Mouse (Mus musculus): ENCODE results near the gene Adamtsl2. TPM values are rescaled to one million over a fixed set of nuclear protein-coding genes. Genes with fewer than 3 reads are reported as not detected.

Adamtsl2 gene
- polyA plus RNA-seq (2014; fragmentation: Nextera tagmentation; extraction: Ambion mirVana), result 3.9 and 5.9 TPM in 2 replicates

- peak; percentile 90 for DNase-seq (ENCODE audit: low spot score, missing footprints)
- ATAC-seq (ENCODE audit: low FRiP score), result peak; percentile 73
- no peak within 1 kb of the TSS for H3K4me3 ChIP-seq (ENCODE audit: low read depth, low read length)
- WGBS, result 4% methylated on average over 10 of the region's 10 CpGs
- no peaks in the 10 kb centered on the region for H3K36me3 ChIP-seq (ENCODE audit: control insufficient read depth, insufficient read depth, low read length)
- H3K27ac ChIP-seq (ENCODE audit: low read depth, low read length), result no peak within 1 kb of the TSS
- no peak within 1 kb of the TSS for H3K4me2 ChIP-seq
- no peaks in the 10 kb centered on the region for H3K27me3 ChIP-seq (ENCODE audit: control insufficient read depth, insufficient read depth, low read length)
- H3K4me1 ChIP-seq (ENCODE audit: control insufficient read depth, insufficient read depth, low read length), result peaks cover 11% of the 10 kb centered on the region
- no peak within 1 kb of the TSS for H3K9ac ChIP-seq (ENCODE audit: low read length)
- H3K9me3 ChIP-seq (ENCODE audit: control insufficient read depth, low read length), result no peaks in the 10 kb centered on the region
These were observed at the start of gene Adamtsl2 for GRCm38 (mm10) chr2:27079152-27079584. Gene Adamtsl2, plus strand, starts transcription at chr2:27079379.

- 75% methylated on average over 2 of the region's 2 CpGs for WGBS
- Histone ChIP-seq H3K4me1 (ENCODE audit: control insufficient read depth, insufficient read depth, low read length) (peaks cover 6% of the 10 kb centered on the region; the same call in 1 of the 2 replicates), H3K36me3 (ENCODE audit: control insufficient read depth, insufficient read depth, low read length) (no peaks in the 10 kb centered on the region), H3K27ac (ENCODE audit: low read depth, low read length) (no peak overlapping the region), H3K27me3 (ENCODE audit: control insufficient read depth, insufficient read depth, low read length) (no peaks in the 10 kb centered on the region; the same call in 1 of the 2 replicates), H3K9me3 (ENCODE audit: control insufficient read depth, low read length) (no peaks in the 10 kb centered on the region), H3K9ac (ENCODE audit: low read length) (no peak overlapping the region), H3K4me3 (ENCODE audit: low read depth, low read length) (no peak overlapping the region), H3K4me2 (no peak overlapping the region)
- DNase-seq (ENCODE audit: low spot score, missing footprints), result peak; percentile 12
- ATAC-seq (ENCODE audit: low FRiP score), result no peak
These were observed 46.8 kb upstream of the Adamtsl2 start for GRCm38 (mm10) chr2:27032361-27032760.

GRCm38 (mm10) chr2:27036003-27036402 is 43.2 kb upstream of the Adamtsl2 start:
- DNase-seq (ENCODE audit: low spot score, missing footprints) (peak; percentile 28), ATAC-seq (ENCODE audit: low FRiP score) (no peak)
- H3K4me3 ChIP-seq (ENCODE audit: low read depth, low read length), result no peak overlapping the region
- H3K4me2 ChIP-seq, result no peak overlapping the region
- no peak overlapping the region for H3K27ac ChIP-seq (ENCODE audit: low read depth, low read length)
- H3K4me1 ChIP-seq (ENCODE audit: control insufficient read depth, insufficient read depth, low read length), result no peaks in the 10 kb centered on the region
- no peak overlapping the region for H3K9ac ChIP-seq (ENCODE audit: low read length)
- H3K36me3 ChIP-seq (ENCODE audit: control insufficient read depth, insufficient read depth, low read length), result no peaks in the 10 kb centered on the region
- H3K9me3 ChIP-seq (ENCODE audit: control insufficient read depth, low read length), result no peaks in the 10 kb centered on the region
- WGBS, result 74% methylated on average over 3 of the region's 3 CpGs
- H3K27me3 ChIP-seq (ENCODE audit: control insufficient read depth, insufficient read depth, low read length), result no peaks in the 10 kb centered on the region

- Histone ChIP-seq H3K27ac (ENCODE audit: low read depth, low read length) (no peak overlapping the region), H3K4me2 (no peak overlapping the region), H3K36me3 (ENCODE audit: control insufficient read depth, insufficient read depth, low read length) (no peaks in the 10 kb centered on the region), H3K9me3 (ENCODE audit: control insufficient read depth, low read length) (no peaks in the 10 kb centered on the region), H3K4me1 (ENCODE audit: control insufficient read depth, insufficient read depth, low read length) (no peaks in the 10 kb centered on the region), H3K4me3 (ENCODE audit: low read depth, low read length) (no peak overlapping the region), H3K9ac (ENCODE audit: low read length) (no peak overlapping the region), H3K27me3 (ENCODE audit: control insufficient read depth, insufficient read depth, low read length) (no peaks in the 10 kb centered on the region)
- 64% methylated on average over 4 of the region's 4 CpGs for WGBS
- no peak for ATAC-seq (ENCODE audit: low FRiP score)
- DNase-seq (ENCODE audit: low spot score, missing footprints), result no peak
These were observed 42.2 kb upstream of the Adamtsl2 start for GRCm38 (mm10) chr2:27037008-27037407.

- DNase-seq (ENCODE audit: low spot score, missing footprints) (peak; percentile 99), ATAC-seq (ENCODE audit: low FRiP score) (peak; percentile 70; the same call in 1 of the 2 replicates)
- Histone ChIP-seq H3K9me3 (ENCODE audit: control insufficient read depth, low read length) (no peaks in the 10 kb centered on the region), H3K4me3 (ENCODE audit: low read depth, low read length) (no peak overlapping the region), H3K4me2 (no peak overlapping the region), H3K9ac (ENCODE audit: low read length) (no peak overlapping the region), H3K27me3 (ENCODE audit: control insufficient read depth, insufficient read depth, low read length) (no peaks in the 10 kb centered on the region), H3K4me1 (ENCODE audit: control insufficient read depth, insufficient read depth, low read length) (no peaks in the 10 kb centered on the region), H3K36me3 (ENCODE audit: control insufficient read depth, insufficient read depth, low read length) (no peaks in the 10 kb centered on the region), H3K27ac (ENCODE audit: low read depth, low read length) (no peak overlapping the region)
- WGBS, result 3% methylated on average over 3 of the region's 3 CpGs
These were observed 40.6 kb upstream of the Adamtsl2 start for GRCm38 (mm10) chr2:27038596-27038995.

- no peak overlapping the region for H3K4me2 ChIP-seq
- ATAC-seq (ENCODE audit: low FRiP score) (no peak), DNase-seq (ENCODE audit: low spot score, missing footprints) (peak; percentile 85)
- H3K27ac ChIP-seq (ENCODE audit: low read depth, low read length), result no peak overlapping the region
- H3K36me3 ChIP-seq (ENCODE audit: control insufficient read depth, insufficient read depth, low read length), result no peaks in the 10 kb centered on the region
- peak overlapping the region; percentile 1; the same call in 1 of the 2 replicates for H3K9ac ChIP-seq (ENCODE audit: low read length)
- WGBS, result 11% methylated on average over 1 of the region's 1 CpGs
- no peak overlapping the region for H3K4me3 ChIP-seq (ENCODE audit: low read depth, low read length)
- no peaks in the 10 kb centered on the region for H3K9me3 ChIP-seq (ENCODE audit: control insufficient read depth, low read length)
- no peaks in the 10 kb centered on the region for H3K27me3 ChIP-seq (ENCODE audit: control insufficient read depth, insufficient read depth, low read length)
- H3K4me1 ChIP-seq (ENCODE audit: control insufficient read depth, insufficient read depth, low read length), result no peaks in the 10 kb centered on the region
These were observed 39.9 kb upstream of the Adamtsl2 start for GRCm38 (mm10) chr2:27039286-27039685.

GRCm38 (mm10) chr2:27042131-27042844 is 36.9 kb upstream of the Adamtsl2 start:
- Histone ChIP-seq H3K27me3 (ENCODE audit: control insufficient read depth, insufficient read depth, low read length) (no peaks in the 10 kb centered on the region), H3K4me2 (no peak overlapping the region), H3K4me1 (ENCODE audit: control insufficient read depth, insufficient read depth, low read length) (no peaks in the 10 kb centered on the region), H3K9ac (ENCODE audit: low read length) (peak overlapping the region; percentile 24; the same call in 1 of the 2 replicates), H3K36me3 (ENCODE audit: control insufficient read depth, insufficient read depth, low read length) (no peaks in the 10 kb centered on the region), H3K27ac (ENCODE audit: low read depth, low read length) (no peak overlapping the region), H3K9me3 (ENCODE audit: control insufficient read depth, low read length) (no peaks in the 10 kb centered on the region), H3K4me3 (ENCODE audit: low read depth, low read length) (no peak overlapping the region)
- 64% methylated on average over 8 of the region's 8 CpGs for WGBS
- DNase-seq (ENCODE audit: low spot score, missing footprints) (peak; percentile 83), ATAC-seq (ENCODE audit: low FRiP score) (no peak)

GRCm38 (mm10) chr2:27043461-27043860 is 35.7 kb upstream of the Adamtsl2 start:
- H3K4me2 ChIP-seq, result no peak overlapping the region
- H3K9me3 ChIP-seq (ENCODE audit: control insufficient read depth, low read length), result no peaks in the 10 kb centered on the region
- no peaks in the 10 kb centered on the region for H3K27me3 ChIP-seq (ENCODE audit: control insufficient read depth, insufficient read depth, low read length)
- peak; percentile 97 for DNase-seq (ENCODE audit: low spot score, missing footprints)
- no peak overlapping the region for H3K27ac ChIP-seq (ENCODE audit: low read depth, low read length)
- WGBS, result 28% methylated on average over 3 of the region's 3 CpGs
- no peaks in the 10 kb centered on the region for H3K4me1 ChIP-seq (ENCODE audit: control insufficient read depth, insufficient read depth, low read length)
- ATAC-seq (ENCODE audit: low FRiP score), result peak; percentile 65
- no peak overlapping the region for H3K9ac ChIP-seq (ENCODE audit: low read length)
- H3K36me3 ChIP-seq (ENCODE audit: control insufficient read depth, insufficient read depth, low read length), result no peaks in the 10 kb centered on the region
- no peak overlapping the region for H3K4me3 ChIP-seq (ENCODE audit: low read depth, low read length)

GRCm38 (mm10) chr2:27044166-27044565 is 35.0 kb upstream of the Adamtsl2 start:
- ATAC-seq (ENCODE audit: low FRiP score) (no peak), DNase-seq (ENCODE audit: low spot score, missing footprints) (peak; percentile 79)
- Histone ChIP-seq H3K4me3 (ENCODE audit: low read depth, low read length) (no peak overlapping the region), H3K27ac (ENCODE audit: low read depth, low read length) (no peak overlapping the region), H3K4me1 (ENCODE audit: control insufficient read depth, insufficient read depth, low read length) (no peaks in the 10 kb centered on the region), H3K9ac (ENCODE audit: low read length) (no peak overlapping the region), H3K27me3 (ENCODE audit: control insufficient read depth, insufficient read depth, low read length) (no peaks in the 10 kb centered on the region), H3K36me3 (ENCODE audit: control insufficient read depth, insufficient read depth, low read length) (no peaks in the 10 kb centered on the region), H3K9me3 (ENCODE audit: control insufficient read depth, low read length) (no peaks in the 10 kb centered on the region), H3K4me2 (no peak overlapping the region)
- WGBS, result 68% methylated on average over 4 of the region's 4 CpGs

Data from midbrain, embryonic 11.5 days (tissue).